Mouse (Mus musculus) limb, embryonic 14.5 days (tissue): ENCODE data around the gene Sdk2. TPM values are rescaled to one million over a fixed set of nuclear protein-coding genes. Genes with fewer than 3 reads are reported as not detected.

Experiments used
- ATAC-seq: fragments of 200-750 bp; cut with Nextera tagmentation; 2 replicates; pipeline ENCODE4 v1.8.0; 2017; ENCODE audit warnings: low read depth, moderate number of reproducible peaks, moderate TSS enrichment; ENCODE audit not compliant: low FRiP score
- DNase-seq: peaks from one replicate; pipeline ENCODE4 v3.0.0-alpha.2; 2015; ENCODE audit warnings: low spot score
- H3K27ac ChIP-seq: fragments of 300-500 bp; sonication (generic); replicated peaks from 2 replicates; pipeline ENCODE4 v1.5.1; 2014; ENCODE audit warnings: low read depth, mild to moderate bottlenecking, low read length, moderate library complexity, mixed read lengths
- H3K27me3 ChIP-seq: fragments of 300-500 bp; sonication (generic); 2 replicates; pipeline ENCODE4 v1.6.1; 2014; ENCODE audit warnings: low read length, mixed read lengths; ENCODE audit not compliant: control insufficient read depth, insufficient read depth
- H3K36me3 ChIP-seq: fragments of 300-500 bp; sonication (generic); 2 replicates; pipeline ENCODE4 v1.6.1; 2014; ENCODE audit warnings: mild to moderate bottlenecking, low read length, moderate library complexity, mixed read lengths; ENCODE audit not compliant: control insufficient read depth, insufficient read depth
- H3K4me1 ChIP-seq: fragments of 300-500 bp; sonication (generic); 2 replicates; pipeline ENCODE4 v1.6.1; 2014; ENCODE audit warnings: antibody characterized with exemption, low read length, mixed read lengths; ENCODE audit not compliant: control insufficient read depth, insufficient read depth
- H3K4me2 ChIP-seq: fragments of 300-500 bp; sonication (generic); replicated peaks from 2 replicates; pipeline ENCODE4 v1.6.1; 2014; ENCODE audit warnings: low read depth, mild to moderate bottlenecking, low read length, moderate library complexity; ENCODE audit not compliant: severe bottlenecking
- H3K4me3 ChIP-seq: fragments of 300-500 bp; sonication (generic); replicated peaks from 2 replicates; pipeline ENCODE4 v1.5.1; 2014; ENCODE audit warnings: low read length
- H3K9ac ChIP-seq: fragments of 300-500 bp; sonication (generic); 2 replicates; pipeline ENCODE4 v1.6.1; 2014; ENCODE audit warnings: mild to moderate bottlenecking, low read depth, low read length, moderate library complexity; ENCODE audit not compliant: severe bottlenecking
- H3K9me3 ChIP-seq: fragments of 300-500 bp; sonication (generic); 2 replicates; pipeline ENCODE4 v1.6.1; 2016; ENCODE audit warnings: low read length; ENCODE audit not compliant: control insufficient read depth
- POLR2A ChIP-seq: fragments of 200-500 bp; IDR thresholded peaks from 2 replicates; pipeline ENCODE4 v1.8.0; 2012; ENCODE audit warnings: inconsistent platforms, mild to moderate bottlenecking, moderate library complexity, borderline replicate concordance; ENCODE audit not compliant: insufficient read depth, insufficient read length; ENCODE audit errors: extremely low read depth
- WGBS: fragments of 180-500 bp; shearing (Covaris S2); extraction: QIAGEN DNeasy Blood & Tissue Kit; methylation state at CpG from one replicate; pipeline ENCODE4 v1.1.7; 2014; 5-methylcytosine and 5-hydroxymethylcytosine counted together
- polyA plus RNA-seq, 2 experiments: library from polyadenylated mRNA; depleted of rRNA in 1 of 2; stranded (reverse) in 1 of 2; unstranded in 1 of 2; fragments of >200 nt; fragmentation: Nextera tagmentation in 1 of 2; extraction: Ambion mirVana in 1 of 2; gene quantifications; 2 replicates each; pipeline versions ENCODE4 v1.2.1 to v1.2.3; 2012 to 2014

Sdk2 gene
- polyA plus RNA-seq, 2 experiments = 8.0 to 11.6 TPM

DNA sequence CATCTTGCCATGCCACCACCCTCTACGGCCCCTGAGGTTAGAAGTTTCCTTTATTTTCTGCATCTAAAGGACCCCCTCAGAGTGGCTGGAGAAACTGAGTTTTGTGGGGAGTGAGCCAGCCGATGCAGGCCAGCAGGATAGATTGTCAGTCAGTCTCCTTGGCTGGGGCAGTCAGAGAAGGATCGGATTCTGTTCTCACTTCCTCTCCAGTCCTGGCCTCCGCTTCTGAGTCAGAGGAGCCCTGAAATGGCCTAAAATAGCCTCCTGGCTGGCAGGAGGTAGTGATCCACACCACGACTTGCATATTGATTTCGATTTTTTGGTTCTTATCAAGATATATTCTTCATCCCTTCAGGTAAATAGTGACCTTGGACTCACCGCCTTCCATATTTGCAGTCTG lies 26.3 kb upstream of the Sdk2 start:
- Histone ChIP-seq H3K9me3 (no peaks in the 10 kb centered on the region), H3K27me3 (no peaks in the 10 kb centered on the region), H3K9ac (no peak overlapping the region), H3K4me1 (no peaks in the 10 kb centered on the region), H3K27ac (no peak overlapping the region), H3K4me2 (no peak overlapping the region), H3K36me3 (no peaks in the 10 kb centered on the region), H3K4me3 (no peak overlapping the region)
- DNase-seq (no peak), ATAC-seq (no peak)
- WGBS = 75% methylated on average over 7 of the region's 7 CpGs
- no peak for TF ChIP-seq POLR2A

GRCm38 (mm10) chr11:114080606-114081005 lies 13.8 kb upstream of the Sdk2 start:
- Histone ChIP-seq H3K27me3 (no peaks in the 10 kb centered on the region), H3K4me3 (no peak overlapping the region), H3K27ac (no peak overlapping the region), H3K36me3 (no peaks in the 10 kb centered on the region), H3K9me3 (peaks cover 6% of the 10 kb centered on the region; the same call in 1 of the 2 replicates), H3K9ac (no peak overlapping the region), H3K4me2 (no peak overlapping the region), H3K4me1 (no peaks in the 10 kb centered on the region)
- DNase-seq = no peak
- WGBS = 61% methylated on average over 9 of the region's 9 CpGs
- no peak for TF ChIP-seq POLR2A
- ATAC-seq = no peak

DNA sequence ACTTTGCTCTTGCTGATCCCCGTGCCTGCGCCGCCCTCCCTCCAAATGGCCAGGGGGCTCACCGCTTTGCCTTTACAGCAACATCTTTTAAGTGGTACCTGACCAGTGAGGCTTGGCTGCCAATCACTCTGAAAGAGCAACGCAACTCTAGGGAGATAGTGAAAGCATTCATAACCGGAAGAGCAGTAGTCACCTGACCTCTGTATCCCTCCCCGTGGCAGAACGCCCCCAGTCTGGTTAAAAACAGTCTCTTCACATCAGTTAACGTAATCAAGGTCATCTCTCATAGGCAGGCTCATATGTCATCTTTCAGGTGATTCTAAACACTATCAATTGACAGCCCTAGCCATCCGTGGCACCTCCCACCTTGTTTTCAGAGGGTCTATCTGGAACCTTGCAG lies 5.8 kb upstream of the Sdk2 start:
- DNase-seq = no peak
- Histone ChIP-seq H3K9me3 (peaks cover 6% of the 10 kb centered on the region; the same call in 1 of the 2 replicates), H3K4me2 (no peak overlapping the region), H3K27me3 (no peaks in the 10 kb centered on the region), H3K4me3 (no peak overlapping the region), H3K9ac (no peak overlapping the region), H3K36me3 (no peaks in the 10 kb centered on the region), H3K4me1 (peaks cover 12% of the 10 kb centered on the region; the same call in 1 of the 2 replicates), H3K27ac (no peak overlapping the region)
- ATAC-seq = no peak
- no peak for TF ChIP-seq POLR2A
- 81% methylated on average over 10 of the region's 10 CpGs for WGBS

- H3K4me1 ChIP-seq = peaks cover 15% of the 10 kb centered on the region; the same call in 1 of the 2 replicates
- H3K36me3 ChIP-seq = no peaks in the 10 kb centered on the region
- H3K4me3 ChIP-seq = no peak overlapping the region
- WGBS = 19% methylated on average over 8 of the region's 8 CpGs
- no peak overlapping the region for H3K4me2 ChIP-seq
- no peak for TF ChIP-seq POLR2A
- H3K27ac ChIP-seq = no peak overlapping the region
- no peaks in the 10 kb centered on the region for H3K27me3 ChIP-seq
- H3K9me3 ChIP-seq = peaks cover 6% of the 10 kb centered on the region; the same call in 1 of the 2 replicates
- peak; percentile 60 for DNase-seq
- 0 out of 2 replicates have a peak, but pooled peaks have one; percentile 5 for ATAC-seq
- H3K9ac ChIP-seq = no peak overlapping the region
These were observed 5.2 kb upstream of the Sdk2 start for GRCm38 (mm10) chr11:114071998-114072397.

GRCm38 (mm10) chr11:114070881-114071280 lies 4.0 kb upstream of the Sdk2 start:
- H3K36me3 ChIP-seq = no peaks in the 10 kb centered on the region
- WGBS = 60% methylated on average over 6 of the region's 6 CpGs
- peaks cover 2% of the 10 kb centered on the region; the same call in 1 of the 2 replicates for H3K9me3 ChIP-seq
- DNase-seq (no peak), ATAC-seq (no peak)
- no peak overlapping the region for H3K27ac ChIP-seq
- H3K4me1 ChIP-seq = peaks cover 15% of the 10 kb centered on the region; the same call in 1 of the 2 replicates
- H3K27me3 ChIP-seq = no peaks in the 10 kb centered on the region
- no peak overlapping the region for H3K9ac ChIP-seq
- H3K4me3 ChIP-seq = no peak overlapping the region
- H3K4me2 ChIP-seq = no peak overlapping the region
- no peak for TF ChIP-seq POLR2A
